Mouse (Mus musculus): ENCODE measurements around the gene Cobll1.

GRCm38 (mm10) chr2:65221646-65222045 lies 17.6 kb downstream of the Cobll1 start:
- no peak for TF ChIP-seq CTCF (IDR thresholded peaks at IDR 0.05; ENCODE audit: extremely low read depth, insufficient read length, insufficient replicate concordance, low read depth, low read length)
- no peak for TF ChIP-seq POLR2A (IDR thresholded peaks at IDR 0.05; ENCODE audit: low read depth, low read length)

Measured in small intestine, adult 2 months (tissue).